Mouse (Mus musculus) liver, embryonic 14.5 days (tissue): ENCODE results near the gene Ubtd2. TPM values are rescaled to one million over a fixed set of nuclear protein-coding genes. Genes with fewer than 3 reads are reported as not detected.
A peak's percentile ranks its signal among the peaks of the same experiment; 100 is the strongest.

Experiments used
- ATAC-seq: fragments of 200-750 bp; cut with Nextera tagmentation; 2 replicates; pipeline ENCODE4 v1.8.0; 2017; ENCODE audit warnings: moderate number of reproducible peaks, mild to moderate bottlenecking, moderate library complexity; ENCODE audit not compliant: insufficient read depth
- DNase-seq, 3 experiments: peaks; one replicate each; pipeline ENCODE4 v3.0.0-alpha.2; 2012 to 2013; ENCODE audit warnings: low read depth in 3 of 3, low spot score in 3 of 3
- H3K27ac ChIP-seq: fragments of 300-500 bp; sonication (generic); 2 replicates; pipeline ENCODE4 v1.5.1; 2014; ENCODE audit warnings: moderate library complexity, mild to moderate bottlenecking, control low read depth, inconsistent platforms
- H3K27me3 ChIP-seq: fragments of 300-500 bp; sonication (generic); 2 replicates; pipeline ENCODE4 v1.6.1; 2014; ENCODE audit warnings: mild to moderate bottlenecking, low read length, moderate library complexity; ENCODE audit not compliant: control insufficient read depth, insufficient read depth
- H3K36me3 ChIP-seq: fragments of 300-500 bp; sonication (generic); replicated peaks from 2 replicates; pipeline ENCODE4 v1.6.1; 2014; ENCODE audit warnings: low read depth; ENCODE audit not compliant: control insufficient read depth, insufficient read depth
- H3K4me1 ChIP-seq, 2 experiments: fragments of 200-500 bp in 1 of 2; fragments of 300-500 bp in 1 of 2; sonication (generic) in 1 of 2; replicated peaks; 2 replicates each; pipeline ENCODE4 v1.6.1; 2012 to 2014; ENCODE audit warnings: antibody characterized with exemption in 1 of 2, inconsistent platforms in 1 of 2, low read length in 1 of 2; ENCODE audit not compliant: control insufficient read depth in 2 of 2, insufficient read depth in 2 of 2
- H3K4me2 ChIP-seq: fragments of 300-500 bp; sonication (generic); 2 replicates; pipeline ENCODE4 v1.6.1; 2014; ENCODE audit warnings: low read depth, mild to moderate bottlenecking, control low read depth, moderate library complexity
- H3K4me3 ChIP-seq, 2 experiments: fragments of 200-500 bp in 1 of 2; fragments of 300-500 bp in 1 of 2; sonication (generic) in 1 of 2; 2 replicates each; pipeline ENCODE4 v1.5.1; 2012 to 2014; ENCODE audit warnings: low read depth in 2 of 2, low read length in 2 of 2, mild to moderate bottlenecking in 2 of 2, control low read depth in 1 of 2, inconsistent platforms in 1 of 2, moderate library complexity in 1 of 2; ENCODE audit not compliant: insufficient read depth in 1 of 2
- H3K9ac ChIP-seq: fragments of 300-500 bp; sonication (generic); replicated peaks from 2 replicates; pipeline ENCODE4 v1.6.1; 2014; ENCODE audit warnings: mild to moderate bottlenecking, control low read depth, moderate library complexity
- H3K9me3 ChIP-seq: fragments of 300-500 bp; sonication (generic); 2 replicates; pipeline ENCODE4 v1.6.1; 2016; ENCODE audit warnings: low read length, mixed read lengths; ENCODE audit not compliant: control insufficient read depth
- CTCF ChIP-seq: IDR thresholded peaks from 2 replicates; pipeline ENCODE4 v1.5.1; 2016; ENCODE audit warnings: antibody characterized with exemption, low read depth, control low read depth
- EP300 ChIP-seq: IDR thresholded peaks from 2 replicates; pipeline ENCODE4 v1.6.1; 2016; ENCODE audit warnings: antibody characterized with exemption, low read depth
- WGBS: fragments of 180-500 bp; shearing (Covaris S2); extraction: QIAGEN DNeasy Blood & Tissue Kit; methylation state at CpG from one replicate; pipeline ENCODE4 v1.1.7; 2014; ENCODE audit not compliant: insufficient replicate concordance; 5-methylcytosine and 5-hydroxymethylcytosine counted together
- polyA plus RNA-seq, 2 experiments: library from polyadenylated mRNA; depleted of rRNA in 1 of 2; stranded (reverse) in 1 of 2; unstranded in 1 of 2; fragments of >200 nt; fragmentation: Nextera tagmentation in 1 of 2; extraction: Ambion mirVana in 1 of 2; gene quantifications; 2 replicates each; pipeline versions ENCODE4 v1.2.1 to v1.2.3; 2012 to 2014

The Ubtd2 gene
- polyA plus RNA-seq, 2 experiments, result 2.8 to 3.2 TPM

DNA sequence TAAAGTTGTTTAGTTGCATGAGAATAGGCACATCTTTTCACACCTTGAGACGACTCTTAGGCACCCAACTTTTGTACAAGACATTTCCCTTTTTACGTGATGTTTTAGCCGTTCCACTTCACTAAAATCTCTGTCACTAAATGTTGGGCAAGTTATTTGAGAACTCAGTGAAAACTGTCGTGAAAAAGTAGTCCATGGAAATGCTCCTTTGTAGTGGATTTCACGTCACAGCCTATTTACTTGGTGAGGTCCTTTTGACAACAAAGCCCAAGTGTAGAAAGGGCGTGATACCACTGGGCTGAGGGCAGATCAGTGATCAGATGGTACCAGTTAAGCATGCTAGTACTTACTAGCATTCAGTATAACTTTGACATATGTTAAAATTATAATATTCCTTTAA lies 1.2 kb downstream of the Ubtd2 start:
- DNase-seq, result no peak
- Histone ChIP-seq H3K36me3 (no peaks in the 10 kb centered on the region), H3K9me3 (no peaks in the 10 kb centered on the region), H3K27ac (no peak overlapping the region), H3K9ac (no peak overlapping the region), H3K4me1 (peaks cover 4 to 8% of the 10 kb centered on the region in 2 experiments; a peak in 3 of 4 replicates), H3K4me2 (peak overlapping the region; percentile 96), H3K27me3 (peaks cover 13% of the 10 kb centered on the region), H3K4me3 (peak overlapping the region in 1 of 2 experiments; percentile 72; a peak in 1 of 4 replicates)
- no peak for TF ChIP-seq CTCF
- no peak for TF ChIP-seq EP300
- ATAC-seq, result no peak
- WGBS, result 21% methylated on average over 6 of the region's 6 CpGs

DNA sequence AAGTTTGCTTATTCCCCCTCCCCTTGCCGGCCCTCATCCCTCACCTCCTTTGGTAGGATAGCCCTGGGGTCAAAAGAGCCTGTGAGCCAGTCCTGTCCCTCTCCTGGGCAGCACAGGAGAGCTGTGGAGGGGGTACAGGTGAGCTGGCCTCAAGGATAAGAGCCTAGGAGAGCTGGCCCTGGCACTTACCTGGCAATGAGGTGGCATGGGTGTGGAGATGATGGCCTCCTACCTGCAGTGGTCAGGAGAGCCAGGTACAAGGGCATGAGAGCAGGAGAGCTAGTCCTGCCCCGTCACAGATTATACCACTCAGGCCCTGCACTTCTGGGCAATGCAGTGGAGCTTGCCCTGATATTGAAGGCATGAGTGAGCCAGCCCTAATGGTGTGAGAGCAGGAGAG lies 9.1 kb downstream of the Ubtd2 start:
- TF ChIP-seq EP300 (no peak), CTCF (no peak)
- no peaks in the 10 kb centered on the region; a peak in 1 of 4 replicates for H3K4me1 ChIP-seq
- H3K27ac ChIP-seq, result no peak overlapping the region
- H3K4me3 ChIP-seq, result no peak overlapping the region
- no peaks in the 10 kb centered on the region for H3K36me3 ChIP-seq
- no peak overlapping the region for H3K9ac ChIP-seq
- 54% methylated on average over 2 of the region's 2 CpGs for WGBS
- DNase-seq (no peak), ATAC-seq (no peak)
- H3K4me2 ChIP-seq, result no peak overlapping the region
- no peaks in the 10 kb centered on the region for H3K9me3 ChIP-seq
- no peaks in the 10 kb centered on the region for H3K27me3 ChIP-seq

DNA sequence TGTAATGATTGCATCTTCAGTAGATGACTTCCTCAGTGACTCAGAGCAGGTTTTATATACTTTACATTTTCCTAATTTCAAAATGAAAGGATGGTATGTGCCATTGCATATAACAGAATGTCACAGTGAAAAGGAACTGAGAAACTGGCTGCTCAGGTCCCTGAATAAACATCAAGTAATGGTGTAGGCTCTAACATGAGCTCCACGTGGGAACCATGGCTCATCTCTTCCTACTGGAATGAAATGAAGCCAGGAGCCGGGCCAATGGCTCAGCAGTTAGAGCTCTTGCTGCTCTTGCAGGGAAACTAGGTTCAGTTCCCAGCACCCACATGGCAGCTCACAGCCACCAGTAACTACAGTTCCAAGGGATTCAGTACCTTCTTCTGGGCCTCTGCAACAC lies 16.8 kb downstream of the Ubtd2 start:
- no peaks in the 10 kb centered on the region for H3K36me3 ChIP-seq
- H3K4me3 ChIP-seq, result no peak overlapping the region
- H3K9ac ChIP-seq, result no peak overlapping the region
- DNase-seq (no peak), ATAC-seq (no peak)
- 47% methylated on average over 2 of the region's 2 CpGs for WGBS
- H3K27ac ChIP-seq, result no peak overlapping the region
- TF ChIP-seq EP300 (no peak), CTCF (no peak)
- no peaks in the 10 kb centered on the region; a peak in 1 of 4 replicates for H3K4me1 ChIP-seq
- H3K4me2 ChIP-seq, result no peak overlapping the region
- H3K27me3 ChIP-seq, result no peaks in the 10 kb centered on the region
- H3K9me3 ChIP-seq, result no peaks in the 10 kb centered on the region

DNA sequence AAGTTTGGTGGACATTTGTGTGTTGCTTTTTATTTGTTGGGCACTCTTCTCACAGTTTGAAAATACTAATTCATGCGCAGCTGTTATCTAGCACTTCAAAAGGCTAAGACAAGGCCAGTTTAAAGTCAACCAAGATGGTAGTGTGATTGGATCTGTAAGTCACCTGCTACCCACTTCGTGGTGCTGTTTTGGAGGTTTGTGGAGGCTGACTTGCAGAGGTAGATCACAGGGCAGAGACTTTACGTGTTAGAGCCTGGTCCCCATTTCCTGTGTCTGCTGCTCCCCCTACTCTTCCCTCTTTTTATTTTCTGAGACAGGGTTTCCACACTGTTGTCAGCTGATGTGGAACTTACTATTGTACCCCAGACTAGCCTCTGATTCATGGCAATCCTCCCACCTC lies 19.6 kb downstream of the Ubtd2 start:
- ATAC-seq, result no peak
- WGBS, result 49% methylated on average over 3 of the region's 3 CpGs
- no peak for DNase-seq
- TF ChIP-seq EP300, result no peak
- TF ChIP-seq CTCF, result no peak
- Histone ChIP-seq H3K9me3 (no peaks in the 10 kb centered on the region), H3K4me1 (no peaks in the 10 kb centered on the region), H3K4me3 (no peak overlapping the region), H3K36me3 (no peaks in the 10 kb centered on the region), H3K9ac (no peak overlapping the region), H3K27ac (no peak overlapping the region), H3K4me2 (no peak overlapping the region), H3K27me3 (no peaks in the 10 kb centered on the region)

DNA sequence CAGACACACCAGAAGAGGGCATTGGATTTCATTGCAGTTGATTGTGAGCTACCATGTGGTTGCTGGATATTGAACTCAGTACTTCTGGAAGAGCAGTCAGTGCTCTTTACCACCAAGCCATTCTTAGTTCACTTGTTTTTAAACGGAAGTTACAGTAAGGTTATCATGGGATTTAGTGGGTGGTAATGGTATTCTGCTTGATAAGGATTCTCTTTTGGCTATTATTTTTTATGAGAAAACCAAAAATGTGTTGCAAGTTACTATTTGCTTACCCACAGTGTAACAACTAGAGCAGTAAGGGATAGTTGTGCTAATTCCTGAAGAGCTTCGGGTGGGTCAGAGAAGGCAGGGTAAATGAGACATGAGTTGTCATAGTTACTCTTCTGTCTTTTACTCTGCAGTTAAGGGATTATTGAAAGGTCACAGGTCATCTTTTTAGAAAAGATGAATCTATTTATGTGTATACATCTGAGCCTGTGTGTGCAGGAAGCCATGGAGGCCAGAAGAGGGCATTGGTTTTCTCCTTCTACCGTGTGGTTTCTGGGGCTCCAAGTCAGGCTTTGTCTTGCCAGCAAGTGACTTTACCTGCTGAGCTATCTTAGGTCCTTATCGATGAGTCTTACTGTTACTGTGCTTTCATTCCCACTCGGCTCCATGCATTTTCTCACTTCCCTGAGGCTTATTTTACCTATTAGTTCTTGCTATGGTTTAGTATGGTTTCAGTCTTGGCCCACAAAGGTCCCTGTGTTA lies 20.5 kb downstream of the Ubtd2 start:
- H3K27me3 ChIP-seq, result no peaks in the 10 kb centered on the region
- H3K4me3 ChIP-seq, result no peak overlapping the region
- no peaks in the 10 kb centered on the region for H3K9me3 ChIP-seq
- no peaks in the 10 kb centered on the region for H3K36me3 ChIP-seq
- TF ChIP-seq EP300 (no peak), CTCF (peak; percentile 22; the same call in 1 of the 2 replicates)
- DNase-seq (no peak), ATAC-seq (no peak)
- no peaks in the 10 kb centered on the region for H3K4me1 ChIP-seq
- H3K4me2 ChIP-seq, result no peak overlapping the region
- H3K9ac ChIP-seq, result no peak overlapping the region
- H3K27ac ChIP-seq, result no peak overlapping the region
- 58% methylated on average over 5 of the region's 5 CpGs for whole genome bisulfite sequencing
